Mouse (Mus musculus): Measurements from ENCODE around the gene Tsc22d1.

Tsc22d1 gene

DNA sequence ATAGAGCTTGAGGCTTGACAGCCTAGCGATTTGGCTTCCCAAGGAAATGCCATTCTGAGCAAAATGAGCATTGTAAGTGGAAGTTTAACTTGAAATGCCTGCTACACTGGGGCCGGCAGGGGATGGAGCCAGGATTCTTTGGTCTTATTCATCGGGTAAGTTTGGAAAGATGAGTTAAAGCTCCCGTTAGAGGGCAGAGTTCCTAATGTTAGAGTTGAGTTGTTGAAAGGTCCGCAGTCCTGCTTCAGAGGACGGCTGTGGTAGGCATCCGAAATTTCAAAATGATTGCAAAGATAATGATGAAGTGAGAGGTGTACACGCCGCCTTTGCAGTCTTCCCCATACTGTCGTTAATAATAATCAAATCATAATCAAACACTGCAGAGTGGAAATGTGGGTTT, 27.4 kb downstream of the Tsc22d1 start:
- DNase-seq (ENCODE audit: low read depth): no peak

DNA sequence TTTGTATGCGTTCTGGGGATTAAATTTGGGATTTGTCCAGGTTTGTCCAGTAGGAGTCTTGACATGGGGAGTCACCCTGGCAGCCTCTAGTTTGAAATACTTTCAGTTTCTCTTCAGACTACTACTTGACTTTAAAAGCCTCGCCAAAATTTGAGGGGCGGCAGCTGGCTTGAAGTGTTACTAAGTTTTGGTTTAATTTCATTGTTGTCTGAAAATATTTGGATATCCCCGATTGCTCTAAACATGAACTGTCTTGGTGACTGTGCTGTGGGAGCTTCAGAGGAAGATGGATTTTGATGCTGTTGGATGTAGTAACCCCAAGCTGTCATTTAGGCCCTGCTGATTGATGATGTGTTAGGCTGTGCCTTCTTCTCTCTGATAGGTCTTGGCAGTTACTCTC, 34.2 kb downstream of the Tsc22d1 start:
- DNase-seq (ENCODE audit: low read depth): peak; percentile 79

DNA sequence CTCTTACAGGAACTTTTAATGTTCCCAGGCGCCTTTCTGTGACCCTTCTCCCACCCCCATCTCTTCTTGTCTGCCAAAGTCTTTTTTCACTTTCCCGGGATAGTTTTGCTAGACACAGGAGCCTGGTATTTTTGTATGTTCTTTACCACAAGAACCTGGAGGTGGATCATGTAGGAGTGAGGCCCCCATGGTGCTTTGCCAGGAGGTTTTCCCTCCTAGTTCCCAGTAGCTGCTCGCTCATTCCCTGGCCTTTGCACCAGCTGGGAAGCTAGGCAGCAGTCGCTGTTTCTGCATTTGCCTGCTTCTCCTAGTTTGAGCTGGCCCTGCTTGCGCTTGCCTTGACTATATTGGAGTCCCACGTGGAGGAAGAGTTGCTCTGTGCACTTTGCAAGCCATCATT, 36.2 kb downstream of the Tsc22d1 start:
- no peak for DNase-seq (ENCODE audit: low read depth)

DNA sequence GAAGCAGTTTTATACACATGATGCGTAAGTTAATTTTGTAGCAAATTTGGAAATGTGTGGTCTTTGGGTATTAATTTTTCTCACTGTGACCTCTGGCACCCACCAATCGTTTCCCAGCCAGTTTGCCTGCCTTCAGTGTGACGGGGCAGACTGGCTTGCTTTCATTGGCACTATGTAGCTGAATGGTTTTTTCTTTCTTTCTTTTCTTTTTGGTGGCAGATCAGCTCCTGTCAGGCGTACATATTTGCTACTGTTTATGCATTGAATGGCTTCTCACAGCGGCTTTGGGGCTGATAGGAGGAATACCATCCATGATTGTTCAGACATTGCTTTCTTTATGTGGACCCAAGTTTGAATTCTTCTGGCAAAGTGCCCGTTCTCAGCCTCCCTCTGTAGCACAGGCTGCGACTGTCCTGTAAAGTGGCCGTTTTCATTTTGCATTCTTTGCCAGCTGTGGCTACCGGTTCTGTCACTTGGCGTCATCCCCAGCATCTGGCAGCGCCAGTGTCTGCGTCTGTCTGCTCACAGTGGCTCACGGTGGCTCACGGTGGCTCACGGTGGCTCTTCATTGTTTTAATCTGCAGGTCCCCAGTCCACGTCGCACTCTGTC, 38.1 kb downstream of the Tsc22d1 start:
- DNase-seq (ENCODE audit: low read depth): no peak

DNA sequence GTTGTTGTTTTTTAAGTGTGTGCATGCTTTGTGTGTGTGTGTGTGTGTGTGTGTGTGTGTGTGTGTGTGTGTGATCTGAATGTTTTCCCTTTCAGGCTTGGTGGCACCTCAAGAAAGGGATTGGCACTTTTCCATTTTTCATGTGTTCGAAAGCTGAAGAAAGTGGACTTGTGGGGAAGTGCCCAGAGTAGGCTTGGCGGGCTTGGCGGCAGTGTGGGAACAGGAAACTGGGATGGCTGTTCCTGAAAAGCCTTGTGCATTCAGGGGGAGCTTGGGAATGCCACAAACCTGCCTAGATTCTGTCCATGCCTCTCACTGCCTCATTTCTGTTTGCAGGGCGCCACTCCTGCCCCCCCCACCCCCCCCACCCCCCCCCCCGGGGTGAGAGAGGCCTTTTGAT, 39.9 kb downstream of the Tsc22d1 start:
- no peak for DNase-seq (ENCODE audit: low read depth)

DNA sequence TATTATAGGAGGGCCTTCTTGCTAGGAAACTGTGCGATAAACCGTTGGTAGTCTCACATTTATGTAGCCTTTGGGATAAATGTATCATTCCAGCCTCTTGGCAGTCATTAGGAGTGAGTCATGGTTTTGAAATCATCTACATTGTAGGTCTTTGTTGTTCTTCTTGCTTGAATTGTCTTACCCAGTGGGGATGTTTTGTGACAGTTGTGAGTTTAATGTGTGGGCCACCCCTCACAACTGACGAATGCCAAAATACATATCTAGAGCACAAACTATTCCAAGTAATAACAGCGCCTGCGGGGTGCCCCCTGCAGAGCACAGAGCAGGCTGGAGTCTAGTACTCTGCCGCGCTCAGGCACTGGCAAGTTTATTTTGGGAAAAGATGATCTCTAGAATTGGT, 40.4 kb downstream of the Tsc22d1 start:
- DNase-seq (ENCODE audit: low read depth): peak; percentile 77

DNA sequence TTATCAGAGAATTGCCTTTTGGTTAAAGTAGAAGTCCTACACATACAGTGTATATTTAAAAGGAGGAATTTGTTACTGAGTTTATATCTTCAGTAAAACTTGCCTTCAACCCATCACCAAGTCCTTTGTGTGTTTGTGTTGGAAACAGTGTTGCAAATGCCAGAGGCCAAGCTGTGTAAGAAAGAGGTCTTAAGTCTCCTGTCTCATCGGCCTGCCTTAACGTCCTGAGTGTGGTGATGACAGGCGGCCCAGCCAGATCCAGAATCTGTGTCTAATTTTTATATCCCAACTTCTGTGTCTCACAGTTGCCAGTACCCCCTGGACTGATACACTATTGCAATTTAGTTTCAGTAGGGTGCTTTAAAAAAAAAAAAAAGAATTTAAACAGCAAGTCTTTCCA, 42.9 kb downstream of the Tsc22d1 start:
- no peak for DNase-seq (ENCODE audit: low read depth)

DNA sequence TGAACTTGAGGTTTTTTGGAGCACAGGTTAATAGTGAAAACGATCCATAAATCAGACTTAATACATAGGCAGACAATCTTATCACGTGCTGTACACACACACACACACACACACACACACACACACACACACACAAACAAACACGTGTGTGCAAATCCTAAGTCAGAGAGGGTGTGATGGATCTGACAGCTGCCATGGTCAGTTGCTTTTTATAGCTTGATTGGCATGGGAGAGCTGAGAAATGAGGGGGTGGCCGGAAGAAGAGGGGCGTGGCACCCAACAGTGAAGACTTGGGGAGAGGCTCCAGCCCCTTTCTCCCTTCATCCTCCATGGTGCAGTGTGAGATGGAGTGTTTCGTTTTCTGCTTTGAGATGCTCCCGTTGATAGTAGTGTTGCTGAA, 45.4 kb downstream of the Tsc22d1 start:
- DNase-seq (ENCODE audit: low read depth): no peak

DNA sequence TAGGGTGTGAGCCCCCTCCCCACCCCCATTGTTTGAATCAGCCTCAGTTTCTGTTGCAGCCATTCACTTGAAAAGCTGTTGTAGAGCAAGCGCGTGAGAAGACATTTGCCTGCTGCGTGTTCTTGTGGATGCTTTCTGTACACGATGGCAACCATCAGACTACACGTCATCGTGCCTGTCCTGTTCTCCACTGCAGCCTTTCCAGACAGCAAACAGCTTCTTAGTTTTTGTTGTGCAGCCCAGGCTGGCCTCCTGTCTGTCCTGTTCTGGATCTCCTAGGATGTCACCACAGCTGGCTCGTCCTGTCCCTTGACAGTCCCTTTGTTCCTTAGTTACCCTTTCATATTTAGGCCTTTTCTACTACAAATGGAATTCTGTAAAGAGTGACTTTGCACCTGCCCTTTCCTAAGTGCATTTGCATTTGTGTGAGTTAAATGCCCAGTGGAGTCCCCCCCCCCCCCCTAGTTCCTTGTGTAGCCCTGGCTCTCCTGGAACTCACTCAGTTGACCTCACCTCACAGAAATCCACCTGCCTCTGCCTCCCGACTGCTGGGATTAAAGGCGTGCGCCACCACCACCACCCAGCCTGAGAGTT, 46.5 kb downstream of the Tsc22d1 start:
- no peak for DNase-seq (ENCODE audit: low read depth)

DNA sequence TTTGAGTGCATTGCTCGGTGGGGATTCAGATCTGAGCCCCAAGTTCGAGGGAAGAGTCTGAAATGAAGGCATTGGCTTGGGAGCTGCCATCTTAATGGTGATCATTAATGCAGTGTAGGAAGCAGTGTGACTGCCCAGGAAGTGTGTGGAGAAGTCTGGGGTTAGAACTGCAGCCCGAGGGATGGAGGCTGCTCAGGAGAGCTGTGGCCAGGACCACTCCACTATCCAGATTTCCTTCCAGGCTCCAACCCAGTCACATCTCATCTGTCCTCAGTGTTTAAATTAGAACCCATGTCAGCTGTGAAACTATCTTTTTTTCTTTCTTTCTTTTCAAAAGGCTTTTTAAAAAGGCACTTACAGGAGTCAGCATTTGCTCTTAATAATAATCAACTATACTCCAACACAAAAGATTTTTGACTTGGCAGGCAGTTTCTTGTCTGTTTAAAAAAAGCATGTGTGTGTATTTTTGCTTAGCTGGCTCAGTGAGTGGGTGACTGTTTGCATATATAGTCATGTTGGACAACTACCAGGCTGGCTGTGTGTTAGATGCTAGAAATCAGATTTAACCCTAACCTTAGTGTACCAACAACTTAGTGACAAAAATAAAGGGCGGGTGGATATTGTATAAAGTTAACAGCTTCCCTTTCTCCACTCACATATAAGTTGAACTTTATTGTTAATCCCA, 48.8 kb downstream of the Tsc22d1 start:
- DNase-seq (ENCODE audit: low read depth): peak; percentile 62

DNA sequence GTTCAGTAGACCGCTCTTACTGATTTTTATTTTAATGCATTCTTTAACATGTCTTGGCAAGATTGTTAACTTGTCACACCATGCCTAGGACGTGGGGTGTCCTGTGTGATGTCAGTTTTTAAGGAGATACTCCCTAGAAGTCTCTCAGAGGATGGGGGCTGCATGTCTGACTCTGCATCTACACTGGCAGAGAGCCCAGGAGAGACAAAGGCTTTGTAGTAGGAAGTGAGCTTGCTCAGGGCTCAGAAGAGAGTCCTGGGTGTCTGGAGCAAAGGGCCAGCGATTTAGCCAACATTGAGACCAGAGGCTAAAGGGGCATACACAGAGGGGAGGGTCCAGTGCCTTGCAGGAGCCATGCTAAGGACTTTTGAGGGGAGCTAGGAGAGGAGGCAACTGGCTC, 50.2 kb downstream of the Tsc22d1 start:
- DNase-seq (ENCODE audit: low read depth): no peak

DNA sequence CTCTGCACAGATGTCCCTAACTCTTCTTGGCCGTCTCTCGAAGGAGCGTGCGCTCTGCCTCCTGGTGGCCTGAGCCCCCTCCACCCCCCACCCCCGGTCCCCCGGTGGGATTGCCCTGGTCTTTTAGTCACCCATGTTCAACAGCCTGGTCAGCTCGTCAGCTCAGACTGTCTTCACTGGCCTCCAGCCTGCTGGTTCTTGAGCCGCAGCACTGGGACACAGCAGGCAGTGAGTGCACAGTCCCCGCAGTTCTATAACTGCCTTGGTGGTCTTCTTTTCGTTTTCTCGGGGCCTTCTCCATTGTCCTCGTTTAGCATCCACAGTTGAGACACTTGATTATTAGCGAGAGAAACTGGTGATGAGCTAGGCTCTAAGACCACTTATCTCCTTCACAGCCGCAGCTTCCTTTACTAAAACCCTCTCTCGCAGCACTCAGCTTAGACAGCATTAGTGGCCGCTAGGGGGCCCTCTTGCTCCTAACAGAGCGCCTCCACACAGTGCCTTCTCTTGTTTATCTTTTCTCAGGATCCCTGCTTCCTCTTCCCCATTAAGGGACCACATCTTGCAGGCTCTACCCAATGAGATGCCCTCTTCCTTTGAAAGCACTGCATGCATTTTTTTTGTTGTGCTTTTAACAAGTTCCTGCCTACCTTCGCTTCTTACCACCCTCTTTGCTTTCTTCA, 52.0 kb downstream of the Tsc22d1 start:
- DNase-seq (ENCODE audit: low read depth): peak; percentile 76

DNA sequence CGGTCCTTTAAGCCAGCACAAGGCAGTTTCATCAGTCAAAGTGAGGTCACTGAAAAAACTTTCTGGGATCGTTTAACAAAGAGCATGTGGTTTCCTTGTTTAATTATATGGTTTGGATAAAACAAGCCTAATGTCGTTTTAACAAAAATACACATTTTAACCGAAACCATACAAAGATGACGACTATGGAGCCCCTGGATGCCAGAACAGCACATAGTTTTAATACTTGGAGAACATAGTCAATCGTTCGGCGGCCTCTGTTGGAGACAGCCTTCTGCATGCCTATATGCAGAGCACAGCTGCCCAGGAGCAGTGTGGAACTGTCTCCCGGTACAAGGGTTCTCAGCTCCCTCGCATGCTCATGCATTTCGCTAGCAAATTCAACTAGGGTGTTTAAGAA, 53.2 kb downstream of the Tsc22d1 start:
- peak; percentile 69 for DNase-seq (ENCODE audit: low read depth)

DNA sequence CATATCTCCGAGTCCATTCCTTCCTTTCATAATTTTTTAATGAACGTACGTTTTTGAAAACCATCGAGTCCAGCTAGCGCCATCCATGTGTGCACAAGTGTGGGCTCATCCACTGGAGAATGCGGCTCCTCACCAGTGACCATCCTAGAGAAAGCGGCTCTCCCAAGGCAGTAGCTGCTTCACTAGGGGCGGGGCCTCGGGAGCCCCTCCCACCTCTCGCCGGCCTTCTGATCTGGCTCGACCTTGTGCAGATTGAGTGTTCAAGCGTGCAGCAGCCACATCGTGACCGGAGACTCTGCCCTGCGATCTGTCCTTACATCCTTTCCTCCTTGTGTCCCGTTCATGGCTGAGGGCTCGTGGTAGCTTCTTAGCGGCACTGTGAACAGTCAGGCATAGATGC, 56.5 kb downstream of the Tsc22d1 start:
- DNase-seq (ENCODE audit: low read depth): no peak

DNA sequence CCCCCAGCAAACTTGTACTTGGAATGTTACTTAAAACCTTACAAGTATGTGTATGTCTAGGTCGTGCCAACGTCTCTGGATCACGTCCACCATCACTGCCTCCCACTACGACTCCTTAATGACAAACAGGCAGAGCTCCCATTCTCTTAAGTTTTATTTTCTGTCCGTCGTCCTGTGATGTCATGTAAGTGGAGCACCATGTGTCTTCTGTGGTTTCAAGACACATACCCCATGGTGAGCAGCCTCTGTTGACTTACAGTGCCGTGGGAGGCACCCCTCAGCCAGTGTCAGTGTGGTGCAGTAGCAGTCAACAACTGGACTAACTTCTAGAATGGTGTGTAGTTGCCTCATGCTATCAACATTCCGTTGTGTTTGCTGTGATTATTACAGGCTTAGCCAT, 57.7 kb downstream of the Tsc22d1 start:
- DNase-seq (ENCODE audit: low read depth): peak; percentile 62

DNA sequence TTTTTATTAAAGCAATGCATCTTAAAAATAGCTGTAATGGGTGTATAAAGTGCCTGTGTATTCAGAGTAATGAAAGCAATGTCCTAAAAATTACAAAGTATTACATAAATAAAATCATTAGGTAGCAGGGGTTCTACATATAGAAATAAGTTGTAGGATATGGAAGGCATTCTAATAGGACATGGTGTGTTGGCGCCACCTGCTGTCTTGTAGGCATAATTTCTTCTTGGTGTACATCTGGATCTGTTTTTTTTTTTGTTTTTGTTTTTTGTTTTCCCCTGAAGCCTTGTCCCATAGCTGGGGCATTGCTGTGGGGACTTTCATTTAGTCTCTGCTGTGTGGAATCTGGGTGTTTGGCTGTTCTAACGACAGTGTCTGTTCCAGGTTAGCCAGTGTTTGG, 58.6 kb downstream of the Tsc22d1 start:
- DNase-seq (ENCODE audit: low read depth): peak; percentile 90

DNA sequence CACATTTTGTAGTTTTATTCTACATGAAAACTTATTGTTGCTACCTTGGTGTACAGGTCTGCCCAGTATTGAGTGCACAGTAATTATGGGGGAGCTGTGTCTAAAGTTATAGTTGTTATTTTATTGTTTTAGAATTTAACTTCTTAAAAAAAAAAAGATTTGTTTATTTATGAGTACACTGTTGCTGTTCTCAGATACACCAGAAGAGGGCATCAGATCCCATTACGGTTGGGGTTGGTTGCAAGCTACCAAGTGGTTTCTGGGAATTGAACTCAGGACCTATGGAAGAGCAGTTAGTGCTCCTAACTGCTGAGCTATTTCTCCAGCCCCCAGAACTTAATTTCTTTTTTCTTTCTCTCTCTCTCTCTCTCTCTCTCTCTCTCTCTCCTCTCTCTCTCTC, 59.4 kb downstream of the Tsc22d1 start:
- peak; percentile 63 for DNase-seq (ENCODE audit: low read depth)

DNA sequence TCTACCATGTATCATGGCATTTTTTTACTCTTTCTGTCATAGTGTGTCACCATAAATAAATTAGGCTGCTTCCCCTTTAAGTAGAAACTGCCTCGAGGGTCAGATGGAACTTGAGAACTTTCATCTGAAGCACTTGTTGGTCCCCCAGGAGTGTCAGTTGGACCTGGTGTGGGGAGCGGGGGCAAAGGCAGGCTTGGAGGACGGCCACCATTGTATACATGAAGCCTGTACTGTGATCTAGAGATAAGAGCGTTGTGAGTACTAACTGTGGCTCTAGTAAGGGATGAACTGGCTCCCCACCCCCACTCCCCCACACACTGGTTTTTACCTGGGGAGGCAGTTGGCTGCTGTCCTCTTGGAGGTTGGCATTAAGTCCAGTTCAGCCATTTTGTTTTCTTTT, 62.0 kb downstream of the Tsc22d1 start:
- no peak for DNase-seq (ENCODE audit: low read depth)

DNA sequence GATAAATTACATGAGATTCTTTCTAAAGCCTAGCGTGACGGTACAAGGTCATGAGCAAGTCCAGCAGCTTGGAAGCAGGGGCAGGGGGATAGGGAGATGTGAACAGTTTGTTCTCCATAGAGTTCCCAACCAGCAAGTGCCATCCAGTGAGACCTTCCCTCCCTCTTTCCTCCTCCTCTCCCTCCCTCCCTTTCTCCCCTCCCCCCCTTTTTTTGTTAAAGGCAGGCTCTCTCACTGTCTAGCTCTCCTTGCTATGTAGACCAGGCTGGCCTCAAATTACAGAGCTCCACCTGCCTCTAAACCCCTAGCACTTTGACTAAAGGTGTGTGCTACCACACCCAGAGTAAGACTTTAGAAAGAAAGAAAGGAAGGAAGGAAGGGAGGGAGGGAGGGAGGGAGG, 63.3 kb downstream of the Tsc22d1 start:
- peak; percentile 29 for DNase-seq (ENCODE audit: low read depth)

DNA sequence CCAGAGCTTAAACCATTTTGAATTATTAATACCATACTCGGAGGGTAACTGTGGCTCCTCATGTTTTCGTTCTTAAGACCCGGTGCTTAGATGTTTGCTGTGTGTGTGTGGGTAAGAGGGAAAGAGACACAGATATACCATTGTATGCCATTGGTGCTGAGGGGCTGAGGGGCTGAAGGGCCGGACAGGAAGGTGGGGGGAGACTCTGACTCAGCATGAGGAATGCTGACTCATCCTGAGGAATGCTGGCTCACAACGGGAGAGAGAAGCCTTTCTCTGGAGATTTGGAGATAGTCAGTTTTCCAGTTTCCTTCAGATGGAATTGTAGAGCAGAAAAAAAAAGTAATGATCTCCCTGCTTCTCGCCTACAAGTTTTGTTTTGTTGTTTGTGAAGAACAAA, 63.9 kb downstream of the Tsc22d1 start:
- peak; percentile 83 for DNase-seq (ENCODE audit: low read depth)

DNA sequence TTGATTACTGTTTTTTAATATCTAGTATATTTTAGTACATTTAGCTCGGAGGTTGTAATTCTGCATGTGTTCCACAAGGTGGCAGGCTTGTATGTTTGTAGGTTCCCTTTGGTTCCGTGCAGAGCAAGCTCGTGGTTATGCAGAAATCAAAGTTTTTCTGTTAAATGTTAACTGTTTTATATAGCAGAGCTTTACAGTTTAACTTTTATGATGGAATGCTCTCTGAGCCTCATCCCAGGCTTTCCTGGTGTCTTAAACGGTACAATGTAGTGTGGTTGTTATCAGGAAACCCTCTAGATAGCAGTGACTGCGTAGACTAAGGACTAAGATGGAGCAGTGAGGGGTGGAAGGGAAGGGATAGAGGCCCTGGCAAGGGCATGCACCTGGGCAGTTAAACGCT, 65.1 kb downstream of the Tsc22d1 start:
- DNase-seq (ENCODE audit: low read depth): peak; percentile 86

DNA sequence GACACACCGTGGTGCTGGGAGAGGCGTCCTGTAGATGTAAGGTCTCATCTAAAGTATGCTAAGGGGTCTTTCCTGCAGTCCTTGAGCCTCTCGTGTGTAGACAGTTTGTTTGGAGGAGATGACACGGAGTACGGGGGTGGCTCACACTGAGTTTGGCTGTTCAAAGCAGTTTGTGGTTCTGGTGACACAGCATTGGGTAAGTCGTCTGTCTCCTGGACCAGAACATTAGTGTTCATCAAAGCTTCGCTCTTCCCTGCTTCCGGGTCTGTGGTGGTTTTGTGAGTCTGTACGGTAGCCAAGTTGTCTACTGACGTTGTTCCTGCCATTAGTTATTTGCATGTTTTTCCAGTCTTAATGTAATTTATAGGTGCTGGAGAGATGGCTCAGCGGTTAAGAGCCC, 65.7 kb downstream of the Tsc22d1 start:
- DNase-seq (ENCODE audit: low read depth): peak; percentile 60

DNA sequence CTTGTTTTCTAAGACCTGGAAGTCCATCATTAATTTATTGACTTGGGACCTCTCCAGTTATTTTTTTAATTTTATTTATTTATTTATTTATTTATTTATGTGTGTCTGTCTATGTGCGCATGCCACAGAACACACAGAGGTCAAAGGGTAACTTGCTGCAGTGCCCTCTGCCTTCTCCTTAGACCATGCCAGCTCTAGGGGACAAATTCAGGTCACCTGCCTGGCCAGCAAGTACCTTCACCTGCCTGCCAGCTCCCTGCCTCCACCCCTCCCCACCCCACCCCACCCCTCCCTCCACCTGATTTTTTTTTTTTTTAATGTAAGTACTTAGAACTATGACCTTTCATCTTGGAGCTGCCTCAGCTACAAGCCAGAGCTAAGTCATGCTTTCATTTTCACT, 68.9 kb downstream of the Tsc22d1 start:
- no peak for DNase-seq (ENCODE audit: low read depth)
